1 mouse cellular context compared by ENCODE assay signal in the genomic region with DNA sequence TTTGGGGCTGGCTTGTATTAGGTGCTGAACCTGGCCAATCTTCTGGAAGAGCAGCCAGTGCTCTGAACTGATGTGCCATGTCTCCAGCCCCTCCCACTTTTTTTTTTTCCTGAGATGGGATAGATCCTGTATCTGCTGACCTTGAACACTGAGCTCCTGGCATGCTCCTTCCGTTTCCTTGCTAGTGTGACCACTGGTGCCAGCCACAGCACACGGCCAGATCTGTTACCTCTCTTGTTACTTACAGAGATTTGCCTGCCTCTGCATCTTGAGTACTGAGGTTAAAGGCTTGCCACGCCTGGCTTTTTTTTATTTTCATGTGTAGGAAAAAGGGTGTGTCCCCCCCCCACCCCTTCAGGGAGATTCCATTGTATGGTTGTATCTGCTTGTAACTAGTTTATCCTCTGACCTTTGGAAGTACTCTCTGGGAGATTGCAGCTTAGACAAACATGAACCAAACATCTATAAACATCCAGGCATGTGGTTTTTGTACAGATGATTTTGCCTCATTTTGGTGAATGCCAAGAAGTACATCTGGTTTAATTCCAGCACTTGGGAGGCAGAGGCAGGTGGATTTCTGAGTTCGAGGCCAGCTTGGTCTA.
TF ChIP-seq lines count a peak whose summit lies in the region.

No protein-coding gene starts in this region.

TF ChIP-seq in MEL, 35 proteins besides CTCF, POLR2A, EP300 and RAD21:
- TF ChIP-seq ELF1 (IDR thresholded peaks at IDR 0.05; ENCODE audit: low read depth, low read length) (no peak), USF2 (IDR thresholded peaks at IDR 0.05; ENCODE audit: borderline replicate concordance in 1 of 2, insufficient read depth in 1 of 2, low read depth in 1 of 2, low read length in 2 of 2) (no peak), MYC (IDR thresholded peaks at IDR 0.05; ENCODE audit: low read depth, low read length) (no peak), MAZ (IDR thresholded peaks at IDR 0.05; ENCODE audit: low read depth, low read length) (no peak), E2F4 (IDR thresholded peaks at IDR 0.05; ENCODE audit: borderline replicate concordance, low read depth, low read length) (no peak), POLR2AphosphoS2 (IDR thresholded peaks at IDR 0.05; ENCODE audit: low read length) (no peak), NRF1 (IDR thresholded peaks at IDR 0.05; ENCODE audit: insufficient read depth, low read depth, low read length, poor library complexity, severe bottlenecking) (no peak), BHLHE40 (IDR thresholded peaks at IDR 0.05; ENCODE audit: borderline replicate concordance, low read depth, low read length) (no peak), TCF12 (IDR thresholded peaks at IDR 0.05; ENCODE audit: low read depth, low read length) (no peak), SMC3 (IDR thresholded peaks at IDR 0.05; ENCODE audit: low read depth, low read length) (no peak), ZMIZ1 (IDR thresholded peaks at IDR 0.05; ENCODE audit: low read depth, low read length) (no peak), TAL1 (IDR thresholded peaks at IDR 0.05; ENCODE audit: low read length) (no peak), ZKSCAN1 (IDR thresholded peaks at IDR 0.05; ENCODE audit: low read depth, low read length) (no peak)
